Mouse (Mus musculus): Measurements from ENCODE around the gene Dcst1. TPM values are rescaled to one million over a fixed set of nuclear protein-coding genes. Genes with fewer than 3 reads are reported as not detected.

Gene Dcst1
- total RNA-seq, 2 experiments from 2014 or later: 0.28 TPM; not detected in 1

DNA sequence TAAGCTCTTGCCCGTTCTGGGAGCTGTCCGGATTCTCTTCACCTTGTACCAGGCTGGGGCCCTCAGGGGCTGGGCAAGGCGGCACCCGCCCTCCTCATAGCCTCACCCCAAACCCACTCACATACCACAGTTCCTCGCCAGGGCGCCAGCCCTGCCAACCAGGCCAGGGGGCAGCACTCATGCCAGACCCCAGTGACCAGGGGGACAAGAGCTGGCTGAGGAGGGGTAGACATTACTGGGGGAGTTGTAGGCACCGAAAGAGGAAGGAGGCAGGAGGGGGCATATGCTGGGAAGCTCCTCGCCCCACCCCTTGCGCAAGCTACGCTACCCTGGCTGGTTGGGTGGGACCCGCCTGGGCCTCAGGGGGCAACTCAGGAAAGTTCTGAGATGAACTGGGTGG is 22.6 kb upstream of the Dcst1 start:
- TF ChIP-seq CTCF (IDR thresholded peaks at IDR 0.05): no peak
- Histone ChIP-seq H3K27ac (no peak overlapping the region), H3K4me3 (no peak overlapping the region)
- intact Hi-C loops (cut with DNase I): no loop called here
- no peak for DNase-seq (ENCODE audit: extremely low spot score in 1 of 2, low spot score in 2 of 2)

DNA sequence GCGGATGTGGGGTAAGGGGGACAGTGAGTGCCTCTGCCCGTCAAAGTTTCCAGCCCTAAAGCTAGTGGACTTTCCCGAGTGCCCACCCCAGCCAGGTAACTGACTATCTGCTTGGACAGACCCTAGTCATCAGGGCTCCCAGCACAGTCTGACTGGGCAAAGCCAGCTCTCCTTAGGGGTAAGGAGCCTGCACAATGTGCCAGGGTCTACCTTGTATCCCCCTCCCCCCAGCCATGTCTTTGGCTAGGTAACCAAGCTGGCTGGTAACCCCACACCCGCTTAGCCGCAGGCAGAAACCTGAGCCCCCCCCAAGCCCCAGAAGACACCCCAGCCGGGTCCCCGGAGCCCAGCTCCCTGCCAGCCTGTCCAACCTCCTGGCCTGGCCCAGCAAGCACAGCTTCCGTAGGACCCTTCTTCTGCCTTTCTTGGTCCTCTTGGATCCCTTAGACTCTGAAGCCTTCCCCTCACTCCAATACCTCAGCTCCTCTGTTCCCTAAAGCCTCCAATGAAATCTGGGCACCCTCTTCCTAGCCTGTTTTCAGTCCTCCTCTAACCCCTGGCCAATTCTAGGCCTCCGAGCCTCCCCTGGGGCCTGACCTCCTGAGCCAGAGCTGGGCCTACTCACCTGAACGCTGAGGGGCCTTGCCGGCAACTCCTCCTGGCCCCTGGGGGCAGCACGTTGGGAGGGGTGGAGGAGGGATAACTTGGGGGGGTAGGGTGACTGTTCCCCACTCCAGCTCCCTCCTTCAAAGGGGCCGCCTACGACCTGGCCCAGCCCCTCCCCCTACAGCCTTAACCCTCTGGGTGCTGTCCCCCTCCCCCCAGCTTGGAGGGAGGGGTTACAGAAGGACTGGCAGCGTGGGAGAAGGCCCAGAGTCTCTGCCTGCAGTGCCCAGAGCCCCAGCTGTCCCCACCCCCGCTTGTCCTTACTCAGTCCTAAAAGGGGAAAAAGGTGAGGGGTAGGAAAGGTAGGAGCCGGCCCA is 21.7 kb upstream of the Dcst1 start:
- H3K4me3 ChIP-seq: no peak overlapping the region
- TF ChIP-seq CTCF (IDR thresholded peaks at IDR 0.05): no peak
- no peak for DNase-seq (ENCODE audit: extremely low spot score in 1 of 2, low spot score in 2 of 2)
- no peak overlapping the region for H3K27ac ChIP-seq
- intact Hi-C loops (cut with DNase I): no loop called here

DNA sequence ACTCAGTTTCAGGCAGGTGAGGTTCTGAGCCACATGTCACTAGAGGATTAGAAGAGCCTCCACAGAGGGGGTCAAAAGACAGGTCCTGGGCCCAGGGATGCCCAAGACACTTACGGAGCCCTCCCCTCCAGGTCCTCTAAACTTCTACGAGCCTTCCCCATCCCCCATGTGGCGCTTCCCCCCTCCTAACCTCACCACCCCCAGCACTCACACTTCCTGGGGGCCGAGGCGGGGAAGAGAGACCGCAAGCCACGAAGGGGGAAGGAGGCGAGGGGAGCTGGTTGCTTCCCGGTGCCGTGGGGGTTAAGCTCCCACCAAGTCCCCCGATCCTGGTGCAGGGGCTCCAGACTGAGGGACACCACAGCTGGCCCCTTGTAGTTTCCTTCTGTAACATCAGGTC is 20.4 kb upstream of the Dcst1 start:
- Histone ChIP-seq H3K4me3 (no peak overlapping the region), H3K27ac (no peak overlapping the region)
- no peak for DNase-seq (ENCODE audit: extremely low spot score in 1 of 2, low spot score in 2 of 2)
- no peak for TF ChIP-seq CTCF (IDR thresholded peaks at IDR 0.05)
- intact Hi-C loops (cut with DNase I): no loop called here

DNA sequence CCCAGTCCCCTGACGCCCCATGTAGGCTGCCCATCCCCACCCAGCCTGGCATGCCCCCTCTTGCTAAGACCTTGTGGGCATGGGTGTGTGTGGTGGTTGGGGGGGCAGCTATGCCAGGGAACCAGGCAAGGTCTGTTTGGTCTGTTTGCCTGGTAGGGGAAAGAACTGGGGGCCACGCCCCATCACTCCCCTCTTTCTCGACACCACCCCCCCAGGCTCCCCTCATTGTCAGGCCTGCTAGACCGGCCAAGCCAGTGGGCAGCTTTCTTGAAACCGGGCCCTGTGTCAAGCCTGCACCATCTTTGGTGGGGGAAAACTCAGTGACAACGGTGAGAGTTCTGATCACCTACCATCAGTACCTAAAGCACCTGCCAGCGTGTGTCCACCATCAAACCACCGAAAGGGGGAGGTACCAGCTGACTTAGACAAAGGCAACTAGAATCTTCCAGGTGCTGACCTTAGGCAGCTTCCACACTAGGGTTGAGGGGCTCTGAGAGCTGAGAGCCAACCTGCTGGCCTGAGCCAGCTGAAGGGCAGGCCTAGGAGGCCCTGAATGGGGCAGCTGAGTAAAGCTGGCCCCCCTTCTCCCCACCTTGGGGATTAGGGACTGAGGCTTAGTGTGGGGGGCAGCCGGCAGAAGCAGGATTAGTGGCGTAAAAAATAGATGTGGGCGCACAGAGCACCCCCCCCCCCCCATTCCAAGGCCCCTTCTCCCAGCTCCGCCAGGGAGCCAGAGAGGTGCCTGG is 19.5 kb upstream of the Dcst1 start:
- Histone ChIP-seq H3K27ac (no peak overlapping the region), H3K4me3 (no peak overlapping the region)
- no peak for DNase-seq (ENCODE audit: extremely low spot score in 1 of 2, low spot score in 2 of 2)
- intact Hi-C loops (cut with DNase I): no loop called here
- TF ChIP-seq CTCF (IDR thresholded peaks at IDR 0.05): no peak

DNA sequence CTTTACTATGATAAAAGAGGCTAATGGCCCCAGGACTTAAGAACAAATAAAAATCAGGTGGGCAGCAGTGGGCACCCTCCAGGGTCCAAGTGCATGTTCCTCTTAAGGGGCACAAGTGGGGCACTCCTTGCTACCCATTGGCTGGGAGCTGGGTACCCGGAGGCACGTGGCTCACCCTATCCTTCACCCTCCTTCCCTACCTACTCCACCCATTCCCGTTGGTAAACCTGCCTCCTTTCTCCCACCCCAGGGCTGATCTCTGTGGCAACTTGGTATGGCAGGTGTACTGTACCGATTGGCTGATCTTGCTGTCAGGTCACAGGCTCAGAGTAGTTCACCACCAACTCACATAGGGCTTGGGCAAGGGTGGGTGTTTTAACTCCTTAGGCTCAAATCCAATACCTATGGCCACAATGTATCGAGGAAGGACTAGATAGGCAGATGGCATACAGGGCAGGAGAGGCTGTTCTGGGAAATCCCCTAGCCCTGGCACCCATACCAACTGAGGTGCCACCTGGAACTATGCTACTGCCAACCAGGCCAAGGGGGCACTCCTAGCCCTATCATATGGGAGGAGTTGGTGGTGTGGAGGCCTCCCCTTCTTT is 18.7 kb upstream of the Dcst1 start:
- Histone ChIP-seq H3K27ac (no peak overlapping the region), H3K4me3 (no peak overlapping the region)
- DNase-seq (ENCODE audit: extremely low spot score in 1 of 2, low spot score in 2 of 2): no peak
- intact Hi-C loops (cut with DNase I): no loop called here
- TF ChIP-seq CTCF (IDR thresholded peaks at IDR 0.05): no peak

DNA sequence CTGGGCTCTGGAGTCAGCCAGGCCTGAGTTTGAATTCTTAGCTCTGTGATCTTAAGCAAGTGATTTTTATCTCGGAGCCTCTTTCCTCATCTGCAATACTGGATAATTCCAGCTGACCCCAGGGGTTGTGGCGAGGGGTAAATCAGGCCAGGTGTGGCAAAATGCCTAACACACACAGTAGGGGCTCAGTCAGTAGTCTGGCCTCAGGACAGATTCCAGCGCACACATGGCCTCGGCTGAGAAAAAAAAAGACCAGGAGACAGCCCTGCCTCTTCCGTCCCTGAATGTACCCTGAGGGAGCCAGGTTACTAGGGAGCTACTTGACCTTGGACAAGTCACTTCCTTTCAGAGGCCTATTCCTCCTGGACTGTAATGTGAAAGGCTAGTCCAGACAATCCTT is 17.9 kb upstream of the Dcst1 start:
- Histone ChIP-seq H3K27ac (no peak overlapping the region), H3K4me3 (no peak overlapping the region)
- TF ChIP-seq CTCF (IDR thresholded peaks at IDR 0.05): no peak
- intact Hi-C loops (cut with DNase I): no loop called here
- DNase-seq (ENCODE audit: extremely low spot score in 1 of 2, low spot score in 2 of 2): no peak

DNA sequence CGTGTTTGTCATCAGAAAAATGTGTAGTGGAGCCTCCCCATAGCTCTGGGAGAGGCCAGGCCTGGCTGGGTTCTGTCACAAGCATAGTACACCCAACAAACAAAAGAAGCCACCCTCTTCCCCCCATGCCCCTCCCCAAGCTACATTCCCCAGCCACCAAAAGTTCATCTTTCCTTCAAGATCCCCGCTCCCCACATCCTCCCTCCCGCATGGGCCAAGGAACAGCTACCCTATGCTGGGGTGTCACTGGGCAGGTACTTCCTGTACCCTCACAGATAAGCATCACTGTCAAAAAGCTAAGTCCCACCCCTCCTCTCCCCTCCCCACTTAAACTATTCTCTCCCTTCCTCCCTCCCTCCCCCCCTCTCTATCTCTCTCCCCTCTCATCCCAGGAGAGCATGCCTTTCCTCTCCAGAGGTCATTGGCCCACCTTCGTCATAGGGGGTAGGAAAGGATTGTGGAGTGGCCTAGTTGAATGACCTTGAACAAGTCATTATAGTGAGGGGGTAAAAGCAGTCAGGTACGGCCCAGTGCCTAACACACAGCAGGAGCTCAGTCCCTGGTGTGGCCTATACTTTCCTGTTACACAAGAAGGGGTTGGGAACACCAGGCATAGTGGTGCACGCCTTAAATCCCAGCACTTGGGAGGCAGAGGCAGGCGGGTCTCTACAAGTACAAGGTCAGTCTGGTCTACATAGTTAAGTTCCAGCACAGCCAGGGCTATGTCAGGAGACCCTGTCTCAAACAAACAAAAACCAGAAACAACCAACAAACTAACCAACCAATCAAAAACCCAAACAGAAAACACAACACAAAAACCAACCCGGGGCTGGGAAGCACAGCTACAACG is 17.2 kb upstream of the Dcst1 start:
- DNase-seq (ENCODE audit: extremely low spot score in 1 of 2, low spot score in 2 of 2): no peak
- Histone ChIP-seq H3K27ac (no peak overlapping the region), H3K4me3 (no peak overlapping the region)
- no peak for TF ChIP-seq CTCF (IDR thresholded peaks at IDR 0.05)
- intact Hi-C loops (cut with DNase I): no loop called here

DNA sequence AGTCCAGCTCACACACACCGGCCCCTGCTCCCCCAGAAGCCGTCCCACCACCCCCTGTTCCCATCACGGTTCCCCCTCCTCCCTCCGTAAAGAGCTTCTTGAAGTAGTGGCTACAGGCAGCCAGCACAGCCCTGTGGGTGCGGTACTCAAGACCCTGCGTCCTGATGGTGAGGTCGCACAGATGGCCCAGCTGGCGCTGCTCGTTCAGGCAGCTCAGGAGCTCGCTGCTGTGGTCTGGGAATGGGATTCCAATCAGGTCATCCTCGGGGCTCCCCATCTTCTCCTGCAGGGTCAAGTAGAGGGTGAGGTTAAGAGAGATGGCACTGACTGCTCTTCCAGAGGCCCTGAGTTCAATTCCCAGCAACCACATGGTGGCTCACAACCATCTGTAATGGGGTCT is 16.2 kb upstream of the Dcst1 start:
- no peak for TF ChIP-seq CTCF (IDR thresholded peaks at IDR 0.05)
- no peak for DNase-seq (ENCODE audit: extremely low spot score in 1 of 2, low spot score in 2 of 2)
- intact Hi-C loops (cut with DNase I): no loop called here
- no peak overlapping the region for H3K27ac ChIP-seq
- H3K4me3 ChIP-seq: no peak overlapping the region

DNA sequence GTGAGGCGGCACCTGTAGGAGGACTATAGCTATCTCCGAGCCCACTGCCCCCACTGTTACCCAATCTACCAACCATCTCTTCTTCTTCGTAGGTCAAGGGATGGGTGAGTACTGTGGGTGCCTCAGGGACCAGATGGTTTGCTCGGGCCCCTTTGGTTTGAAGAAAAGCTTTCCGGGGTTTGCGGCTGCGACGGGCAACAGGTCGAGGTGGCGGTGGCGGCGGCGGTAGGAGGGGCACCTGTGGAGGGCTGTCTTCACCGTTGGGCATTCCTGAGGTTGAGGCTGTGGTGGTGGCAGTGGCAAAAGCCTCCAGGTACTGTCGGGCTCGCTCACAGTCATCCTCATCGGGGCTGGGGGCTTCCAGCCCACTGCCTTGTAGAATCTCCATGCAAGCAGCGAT is 15.7 kb upstream of the Dcst1 start:
- Histone ChIP-seq H3K27ac (no peak overlapping the region), H3K4me3 (no peak overlapping the region)
- intact Hi-C loops (cut with DNase I): no loop called here
- no peak for DNase-seq (ENCODE audit: extremely low spot score in 1 of 2, low spot score in 2 of 2)
- TF ChIP-seq CTCF (IDR thresholded peaks at IDR 0.05): no peak

DNA sequence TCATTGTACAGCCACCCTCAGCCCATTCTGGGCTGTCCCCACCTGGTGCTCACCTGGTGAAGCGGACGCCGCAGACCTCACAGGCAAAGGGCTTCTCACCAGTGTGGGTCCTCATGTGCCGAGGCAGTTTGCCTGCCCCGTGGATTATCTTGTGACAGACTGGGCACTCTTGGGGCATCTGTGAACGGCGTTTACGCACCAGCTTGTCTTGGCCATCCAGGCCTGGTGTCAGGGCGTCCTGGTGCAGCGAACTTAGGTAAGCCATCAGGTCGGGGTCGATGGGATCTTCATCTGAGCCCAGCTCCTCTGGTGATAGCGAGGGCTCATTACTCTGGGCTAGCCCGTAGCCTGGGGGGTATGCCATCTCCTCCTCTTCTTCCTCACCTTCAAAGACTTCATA is 15.2 kb upstream of the Dcst1 start:
- intact Hi-C loops (cut with DNase I): no loop called here
- TF ChIP-seq CTCF (IDR thresholded peaks at IDR 0.05): no peak
- no peak for DNase-seq (ENCODE audit: extremely low spot score in 1 of 2, low spot score in 2 of 2)
- Histone ChIP-seq H3K27ac (no peak overlapping the region), H3K4me3 (no peak overlapping the region)

DNA sequence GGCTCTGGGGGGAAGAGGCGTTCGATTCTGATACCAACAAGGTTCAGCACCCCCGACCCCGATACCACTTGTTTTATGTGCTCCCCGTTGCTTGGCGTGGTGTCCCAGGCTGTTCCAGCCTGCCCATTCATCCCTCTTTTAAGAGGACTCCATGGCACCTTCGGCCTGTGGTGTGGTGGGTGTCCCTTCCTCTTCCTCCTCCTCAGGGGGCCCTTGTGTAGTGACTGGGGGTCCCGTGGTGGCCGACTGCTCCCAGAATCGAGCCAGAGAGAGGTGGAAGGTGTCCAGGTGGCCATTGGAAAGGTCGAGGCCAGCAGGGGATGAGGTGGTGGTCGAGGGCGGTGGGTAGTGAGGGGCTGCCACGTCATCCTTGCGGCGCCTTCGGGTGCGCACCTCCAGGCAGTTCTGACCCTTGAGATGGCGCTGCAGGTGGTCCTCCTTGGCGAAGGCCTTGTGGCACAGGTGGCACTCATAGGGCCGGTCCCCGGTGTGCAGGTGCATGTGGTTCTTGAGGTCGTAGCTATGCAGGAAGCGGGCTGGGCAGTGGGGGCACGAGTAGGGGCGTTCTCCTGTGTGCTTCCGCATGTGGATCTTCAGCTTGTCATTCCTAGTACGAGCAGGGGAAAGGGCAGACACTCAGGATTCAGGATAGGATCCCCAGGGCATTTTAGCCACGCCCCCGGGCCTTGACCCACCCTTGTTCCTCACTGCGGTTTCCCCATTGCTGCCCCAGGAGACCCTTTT is 14.5 kb upstream of the Dcst1 start:
- no peak overlapping the region; the same call in 1 of the 2 replicates for H3K27ac ChIP-seq
- DNase-seq (ENCODE audit: extremely low spot score in 1 of 2, low spot score in 2 of 2): no peak
- intact Hi-C loops (cut with DNase I): no loop called here
- H3K4me3 ChIP-seq: no peak overlapping the region
- no peak for TF ChIP-seq CTCF (IDR thresholded peaks at IDR 0.05)

Measured in left cerebral cortex, adult 2 months (tissue).